Mouse (Mus musculus): ENCODE data around the gene Adgrv1. TPM values are rescaled to one million over a fixed set of nuclear protein-coding genes. Genes with fewer than 3 reads are reported as not detected.
"Not testable (repeated sequence)": the region's sequence is repeated elsewhere in the genome, so short reads cannot be mapped to it uniquely, and the experiment has no call there.

The Adgrv1 gene
- polyA plus RNA-seq, 1 experiment from 2014 or later = 44.5 TPM

- Histone ChIP-seq H3K36me3 (replicated peaks) (no peaks in the 10 kb centered on the region), H3K4me2 (no peak overlapping the region), H3K4me1 (peaks cover 23% of the 10 kb centered on the region), H3K4me3 (replicated peaks) (no peak overlapping the region), H3K27ac (no peak overlapping the region), H3K9ac (no peak overlapping the region), H3K27me3 (no peaks in the 10 kb centered on the region), H3K9me3 (no peaks in the 10 kb centered on the region)
- 90% methylated on average over 11 of the region's 11 CpGs for WGBS
- ATAC-seq (ENCODE audit: low FRiP score) = no peak
These were observed 11.2 kb upstream of the Adgrv1 start for GRCm38 (mm10) chr13:81644047-81644565.

DNA sequence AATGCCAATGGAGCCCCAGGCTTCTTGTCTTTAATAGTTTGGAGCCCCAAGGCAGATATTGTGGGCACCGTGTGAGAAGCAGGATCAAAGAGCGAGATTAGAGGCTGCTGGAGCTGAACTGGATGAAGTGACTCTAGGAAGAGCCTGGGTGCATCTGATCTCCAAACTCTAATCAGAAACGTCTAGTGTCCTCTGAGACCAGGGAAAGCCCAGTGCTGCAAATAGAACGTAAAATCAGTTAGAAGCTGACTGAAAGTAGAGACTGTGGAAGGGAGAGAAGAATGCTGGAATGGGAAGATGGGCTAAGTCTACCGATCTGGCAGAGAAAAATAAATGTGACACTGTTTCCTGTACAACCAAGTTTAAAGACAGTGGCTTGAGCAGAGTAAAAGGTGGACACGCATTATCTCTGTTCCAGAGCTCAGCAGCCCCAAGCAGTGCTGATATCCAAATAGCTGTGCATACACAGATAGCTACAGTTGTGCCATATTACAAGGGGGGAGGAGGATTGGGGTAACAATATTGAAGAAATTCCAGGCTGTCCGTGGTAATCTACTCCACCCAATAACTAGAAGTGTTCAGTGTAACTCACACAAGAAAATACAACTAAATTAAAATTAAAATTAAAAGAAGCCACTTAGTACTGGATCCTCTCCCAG lies 9.7 kb upstream of the Adgrv1 start:
- 61% methylated on average over 7 of the region's 7 CpGs for WGBS
- no peak for ATAC-seq (ENCODE audit: low FRiP score)

GRCm38 (mm10) chr13:81641289-81642045 lies 8.5 kb upstream of the Adgrv1 start:
- H3K9ac ChIP-seq = no peak overlapping the region; the same call in 1 of the 2 replicates
- peak; percentile 76 for ATAC-seq (ENCODE audit: low FRiP score)
- H3K4me3 ChIP-seq (replicated peaks) = no peak overlapping the region
- 5% methylated on average over 8 of the region's 8 CpGs for WGBS
- peaks cover 23% of the 10 kb centered on the region for H3K4me1 ChIP-seq
- H3K36me3 ChIP-seq (replicated peaks) = no peaks in the 10 kb centered on the region
- no peaks in the 10 kb centered on the region for H3K9me3 ChIP-seq
- H3K4me2 ChIP-seq = peak overlapping the region; percentile 42
- peak overlapping the region; percentile 84 for H3K27ac ChIP-seq
- H3K27me3 ChIP-seq = no peaks in the 10 kb centered on the region

More for the DNA sequence above, 9.7 kb upstream of the Adgrv1 start:
- Histone ChIP-seq H3K9me3 (no peaks in the 10 kb centered on the region), H3K27me3 (no peaks in the 10 kb centered on the region), H3K9ac (no peak overlapping the region), H3K36me3 (replicated peaks) (no peaks in the 10 kb centered on the region), H3K27ac (peak overlapping the region; percentile 37), H3K4me1 (peaks cover 23% of the 10 kb centered on the region), H3K4me3 (replicated peaks) (no peak overlapping the region), H3K4me2 (no peak overlapping the region)

GRCm38 (mm10) chr13:81640881-81641280 lies 7.9 kb upstream of the Adgrv1 start:
- WGBS = 33% methylated on average over 6 of the region's 6 CpGs
- 0 out of 2 replicates have a peak overlapping the region, but pooled peaks have one; percentile 1 for H3K4me2 ChIP-seq

GRCm38 (mm10) chr13:81639624-81640023 lies 6.7 kb upstream of the Adgrv1 start:
- Histone ChIP-seq H3K27ac (no peak overlapping the region), H3K27me3 (no peaks in the 10 kb centered on the region), H3K4me3 (replicated peaks) (no peak overlapping the region), H3K4me2 (no peak overlapping the region), H3K9ac (no peak overlapping the region), H3K9me3 (no peaks in the 10 kb centered on the region), H3K36me3 (replicated peaks) (no peaks in the 10 kb centered on the region), H3K4me1 (peaks cover 23% of the 10 kb centered on the region)
- ATAC-seq (ENCODE audit: low FRiP score) = peak; percentile 70
- WGBS = 6% methylated on average over 4 of the region's 4 CpGs

More at GRCm38 (mm10) chr13:81640881-81641280, 7.9 kb upstream of the Adgrv1 start:
- H3K9ac ChIP-seq = no peak overlapping the region
- H3K27ac ChIP-seq = peak overlapping the region; percentile 84
- peaks cover 23% of the 10 kb centered on the region for H3K4me1 ChIP-seq
- no peaks in the 10 kb centered on the region for H3K36me3 ChIP-seq (replicated peaks)
- H3K9me3 ChIP-seq = no peaks in the 10 kb centered on the region
- ATAC-seq (ENCODE audit: low FRiP score) = peak; percentile 19
- H3K4me3 ChIP-seq (replicated peaks) = no peak overlapping the region
- no peaks in the 10 kb centered on the region for H3K27me3 ChIP-seq

DNA sequence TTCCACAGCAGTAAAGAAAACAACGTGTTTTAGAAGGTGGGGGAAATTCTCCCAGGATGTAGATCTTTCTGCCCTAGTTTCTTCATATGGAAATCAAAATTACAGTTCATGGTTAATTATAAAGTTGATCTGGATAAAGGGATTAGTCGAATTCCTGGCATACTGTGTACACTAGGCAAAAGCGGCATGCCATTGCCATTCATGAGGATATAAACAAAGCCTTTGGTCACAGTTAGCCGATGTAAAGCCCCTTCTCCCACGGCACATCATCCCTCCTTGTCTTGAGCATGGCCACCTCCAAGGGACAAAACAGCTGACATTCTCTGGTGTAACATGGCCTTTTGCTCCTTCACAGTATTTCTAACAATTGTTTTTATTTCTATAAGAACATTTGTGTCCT lies 2.4 kb downstream of the Adgrv1 start:
- no peak for ATAC-seq (ENCODE audit: low FRiP score)
- no peaks in the 10 kb centered on the region for H3K9me3 ChIP-seq
- H3K27me3 ChIP-seq = no peaks in the 10 kb centered on the region
- peak overlapping the region; percentile 54 for H3K4me2 ChIP-seq
- peak overlapping the region; percentile 31 for H3K4me3 ChIP-seq (replicated peaks)
- peaks cover 51% of the 10 kb centered on the region for H3K4me1 ChIP-seq
- peak overlapping the region; percentile 85 for H3K27ac ChIP-seq
- 3% methylated on average over 5 of the region's 5 CpGs for WGBS
- H3K36me3 ChIP-seq (replicated peaks) = no peaks in the 10 kb centered on the region
- no peak overlapping the region for H3K9ac ChIP-seq

DNA sequence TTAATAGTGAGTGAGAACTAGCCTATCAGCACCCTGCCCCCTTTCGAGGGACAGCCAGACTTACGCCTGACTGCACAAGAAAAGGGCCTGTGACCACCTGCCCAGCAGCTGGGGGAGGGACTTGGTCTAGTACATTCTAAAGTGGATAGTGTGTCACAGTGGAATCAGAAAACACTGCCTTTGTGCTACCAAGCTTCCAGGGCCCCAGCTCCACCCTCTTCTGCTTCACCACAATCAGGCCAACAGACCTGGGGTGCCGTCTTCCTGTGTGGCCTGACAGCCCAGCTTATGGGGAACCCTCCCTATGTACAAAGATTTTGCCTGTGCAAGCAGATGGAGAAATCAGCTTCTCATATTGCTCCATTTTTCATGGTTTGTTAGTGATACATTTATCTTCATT lies 3.6 kb downstream of the Adgrv1 start:
- Histone ChIP-seq H3K9ac (no peak overlapping the region), H3K9me3 (no peaks in the 10 kb centered on the region), H3K4me1 (peaks cover 52% of the 10 kb centered on the region), H3K36me3 (replicated peaks) (no peaks in the 10 kb centered on the region), H3K27ac (peak overlapping the region; percentile 85), H3K4me3 (replicated peaks) (no peak overlapping the region), H3K27me3 (no peaks in the 10 kb centered on the region), H3K4me2 (peak overlapping the region; percentile 54)
- peak; percentile 66 for ATAC-seq (ENCODE audit: low FRiP score)
- WGBS = 10% methylated on average over 3 of the region's 3 CpGs

- H3K4me1 ChIP-seq = peaks cover 52% of the 10 kb centered on the region
- H3K27me3 ChIP-seq = no peaks in the 10 kb centered on the region
- peak; percentile 31 for ATAC-seq (ENCODE audit: low FRiP score)
- no peaks in the 10 kb centered on the region for H3K9me3 ChIP-seq
- no peaks in the 10 kb centered on the region for H3K36me3 ChIP-seq (replicated peaks)
- peak overlapping the region; percentile 73 for H3K27ac ChIP-seq
- no peak overlapping the region for H3K4me3 ChIP-seq (replicated peaks)
- 0 out of 2 replicates have a peak overlapping the region, but pooled peaks have one; percentile 21 for H3K4me2 ChIP-seq
- 7% methylated on average over 2 of the region's 2 CpGs for WGBS
- no peak overlapping the region for H3K9ac ChIP-seq
These were observed 4.2 kb downstream of the Adgrv1 start for GRCm38 (mm10) chr13:81628631-81629190.

DNA sequence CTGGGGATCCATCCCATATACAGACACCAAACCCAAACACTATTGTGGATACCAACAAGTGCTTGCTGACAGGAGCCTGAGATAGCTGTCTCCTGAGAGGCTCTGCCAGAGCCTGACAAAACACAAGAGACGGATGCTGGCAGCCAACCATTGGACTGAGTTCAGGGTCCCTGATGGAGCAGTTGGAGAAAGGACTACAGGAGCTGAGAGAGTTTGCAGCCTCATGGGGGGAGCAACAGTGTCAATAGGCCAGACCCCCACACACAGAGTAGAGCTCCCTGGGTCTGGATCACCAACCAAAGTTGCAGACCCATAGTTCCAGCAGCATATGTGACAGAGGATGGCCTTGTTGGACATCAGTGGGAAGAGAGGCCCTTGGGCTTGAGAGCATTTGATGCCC lies 5.1 kb downstream of the Adgrv1 start:
- not testable (repeated sequence) for H3K36me3 ChIP-seq (replicated peaks); H3K9me3 ChIP-seq; ATAC-seq (ENCODE audit: low FRiP score); H3K27me3 ChIP-seq; H3K9ac ChIP-seq; H3K4me3 ChIP-seq (replicated peaks)
- peak overlapping the region; percentile 75 for H3K27ac ChIP-seq
- peaks cover 52% of the 10 kb centered on the region for H3K4me1 ChIP-seq
- peak overlapping the region; percentile 33 for H3K4me2 ChIP-seq
- 52% methylated on average over 1 of the region's 1 CpGs for WGBS

DNA sequence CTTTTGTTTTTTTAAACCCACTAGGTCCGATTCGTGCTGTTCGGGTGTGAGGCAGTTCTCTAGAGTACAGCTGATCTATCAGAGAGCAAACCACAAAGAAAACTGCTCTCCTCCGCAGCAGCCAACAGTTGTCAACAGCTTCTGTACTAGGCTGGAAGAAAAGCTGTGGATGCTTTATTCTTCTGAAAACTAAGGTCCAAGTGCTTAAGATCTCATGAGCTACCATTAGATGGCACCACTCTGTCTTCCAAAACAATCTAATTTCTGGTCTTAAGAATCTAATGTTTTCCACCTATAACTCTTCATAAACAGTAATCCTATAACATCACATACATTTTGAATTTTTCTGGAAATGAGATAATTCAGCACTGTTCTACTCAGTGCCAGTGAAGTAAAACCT lies 22.6 kb downstream of the Adgrv1 start:
- no peak overlapping the region for H3K4me3 ChIP-seq (replicated peaks)
- ATAC-seq (ENCODE audit: low FRiP score) = no peak
- H3K36me3 ChIP-seq (replicated peaks) = peaks cover 25% of the 10 kb centered on the region
- H3K4me2 ChIP-seq = no peak overlapping the region
- no peaks in the 10 kb centered on the region for H3K27me3 ChIP-seq
- peaks cover 15% of the 10 kb centered on the region for H3K9me3 ChIP-seq
- no peaks in the 10 kb centered on the region for H3K4me1 ChIP-seq
- H3K27ac ChIP-seq = no peak overlapping the region
- 90% methylated on average over 4 of the region's 4 CpGs for WGBS
- H3K9ac ChIP-seq = no peak overlapping the region

DNA sequence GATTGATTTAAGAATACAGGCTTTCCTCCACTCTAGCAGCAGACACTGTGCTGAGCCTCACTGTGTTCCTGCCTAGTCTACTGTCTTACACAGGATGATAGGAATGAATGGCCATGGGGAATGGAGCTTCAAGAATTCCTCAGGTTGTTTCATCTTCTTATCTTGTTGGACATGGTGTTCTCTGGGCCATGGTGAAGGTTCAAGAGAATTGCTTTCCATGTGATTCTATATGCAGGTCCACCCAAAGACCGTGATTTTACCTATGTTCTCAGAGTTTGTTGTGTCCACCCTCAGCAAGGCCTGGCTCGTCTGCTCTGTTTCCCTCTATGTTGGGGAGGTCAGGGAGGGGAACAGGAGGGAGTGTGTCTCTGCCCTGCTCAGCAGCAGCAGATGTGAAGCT lies 26.0 kb downstream of the Adgrv1 start:
- Histone ChIP-seq H3K4me1 (no peaks in the 10 kb centered on the region), H3K4me3 (replicated peaks) (no peak overlapping the region), H3K27ac (no peak overlapping the region), H3K9me3 (peaks cover 22% of the 10 kb centered on the region), H3K4me2 (no peak overlapping the region), H3K36me3 (replicated peaks) (peaks cover 17% of the 10 kb centered on the region), H3K27me3 (no peaks in the 10 kb centered on the region), H3K9ac (no peak overlapping the region)
- no peak for ATAC-seq (ENCODE audit: low FRiP score)
- WGBS = 92% methylated on average over 2 of the region's 2 CpGs

DNA sequence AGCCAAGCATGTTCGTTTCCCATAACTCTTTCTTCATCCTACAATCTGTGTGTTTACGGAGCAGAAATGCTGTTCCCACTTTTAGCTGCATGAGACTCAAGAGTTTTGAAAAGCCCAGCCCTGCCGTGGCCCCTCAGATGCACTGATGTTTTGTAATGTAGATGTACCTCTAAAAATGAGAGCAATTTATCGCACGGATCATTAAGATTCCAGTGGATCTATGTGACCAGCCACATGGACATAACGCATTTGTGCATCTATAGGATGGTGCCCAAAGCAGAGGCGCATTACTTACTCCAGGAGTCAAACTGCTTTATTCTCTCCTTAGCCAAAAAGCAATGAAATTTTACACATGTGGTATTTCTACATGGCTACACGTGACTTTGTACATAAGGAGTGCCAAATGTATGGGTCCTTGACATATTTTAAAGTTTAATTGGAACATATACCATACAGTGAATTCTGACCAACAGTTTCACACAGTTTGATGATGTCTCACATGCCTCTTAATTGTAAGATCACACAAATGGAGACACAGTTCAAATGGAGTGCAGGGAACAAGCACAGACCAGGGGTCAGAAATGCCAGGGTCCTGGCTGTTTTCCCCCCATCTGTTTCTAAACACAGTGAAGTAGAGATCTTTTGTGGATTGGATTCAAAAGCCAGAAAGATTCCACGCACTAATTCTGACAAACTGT lies 35.9 kb downstream of the Adgrv1 start:
- H3K4me1 ChIP-seq = peaks cover 30% of the 10 kb centered on the region
- peak overlapping the region; percentile 74 for H3K27ac ChIP-seq
- H3K4me3 ChIP-seq (replicated peaks) = no peak overlapping the region
- peak; percentile 80 for ATAC-seq (ENCODE audit: low FRiP score)
- H3K36me3 ChIP-seq (replicated peaks) = peaks cover 11% of the 10 kb centered on the region
- 18% methylated on average over 9 of the region's 9 CpGs for WGBS
- H3K9me3 ChIP-seq = no peaks in the 10 kb centered on the region
- no peaks in the 10 kb centered on the region for H3K27me3 ChIP-seq
- peak overlapping the region; percentile 19; the same call in 1 of the 2 replicates for H3K4me2 ChIP-seq
- no peak overlapping the region for H3K9ac ChIP-seq
